Mouse (Mus musculus) erythroblast, adult 5-6 weeks (primary cell): ENCODE results near the gene Srd5a1. TPM values are rescaled to one million over a fixed set of nuclear protein-coding genes. Genes with fewer than 3 reads are reported as not detected.
"Not testable (repeated sequence)": the region's sequence is repeated elsewhere in the genome, so short reads cannot be mapped to it uniquely, and the experiment has no call there.

Experiments
- ATAC-seq: replicated peaks from 2 replicates; pipeline ENCODE4 v1.8.0; 2016; ENCODE audit warnings: moderate number of reproducible peaks, mild to moderate bottlenecking, moderate TSS enrichment, inconsistent platforms; ENCODE audit not compliant: poor library complexity, low FRiP score, severe bottlenecking
- total RNA-seq, 2 experiments: library from RNA; stranded (forward) in 1 of 2; stranded (reverse) in 1 of 2; fragments of 150-400 nt in 1 of 2; fragments of 200-764, 138-1000 nt in 1 of 2; gene quantifications; 2 replicates each; pipeline versions ENCODE4 v1.2.3 to v1.2.4; 2015 to 2017; ENCODE audit warnings: low replicate concordance in 2 of 2

Gene Srd5a1
- total RNA-seq (2015; ENCODE audit: low replicate concordance) (3.8 TPM in 1 of 2 replicates, not detected in the other), total RNA-seq (2017; ENCODE audit: low replicate concordance) (0.56 TPM in 1 of 2 replicates, not detected in the other)

- ATAC-seq = peak; percentile 92
Measured at GRCm38 (mm10) chr13:69611398-69612174, at the start of gene Srd5a1. Gene Srd5a1, minus strand, starts transcription at chr13:69611442.

- no peak for ATAC-seq
Measured at GRCm38 (mm10) chr13:69654508-69654907, 43.3 kb upstream of the Srd5a1 start.

- ATAC-seq = no peak
Measured at GRCm38 (mm10) chr13:69646481-69646880, 35.2 kb upstream of the Srd5a1 start.

GRCm38 (mm10) chr13:69645694-69646423 lies 34.6 kb upstream of the Srd5a1 start:
- no peak for ATAC-seq

GRCm38 (mm10) chr13:69644427-69645166 lies 33.4 kb upstream of the Srd5a1 start:
- no peak for ATAC-seq

- no peak for ATAC-seq
Measured at GRCm38 (mm10) chr13:69643937-69644336, 32.7 kb upstream of the Srd5a1 start.

GRCm38 (mm10) chr13:69642656-69643216 lies 31.5 kb upstream of the Srd5a1 start:
- 0 out of 2 replicates have a peak, but pooled peaks have one; percentile 43 for ATAC-seq

- ATAC-seq = no peak
Measured at GRCm38 (mm10) chr13:69641017-69641416, 29.8 kb upstream of the Srd5a1 start.

- ATAC-seq = no peak
Measured at GRCm38 (mm10) chr13:69640541-69640940, 29.3 kb upstream of the Srd5a1 start.

- no peak for ATAC-seq
Measured at GRCm38 (mm10) chr13:69640126-69640525, 28.9 kb upstream of the Srd5a1 start.

- no peak for ATAC-seq
Measured at GRCm38 (mm10) chr13:69639251-69639650, 28.0 kb upstream of the Srd5a1 start.

GRCm38 (mm10) chr13:69638108-69638626 lies 26.9 kb upstream of the Srd5a1 start:
- no peak for ATAC-seq

GRCm38 (mm10) chr13:69637657-69638056 lies 26.4 kb upstream of the Srd5a1 start:
- ATAC-seq = no peak

- ATAC-seq = no peak
Measured at GRCm38 (mm10) chr13:69636816-69637215, 25.6 kb upstream of the Srd5a1 start.

- no peak for ATAC-seq
Measured at GRCm38 (mm10) chr13:69636375-69636774, 25.1 kb upstream of the Srd5a1 start.

- not testable (repeated sequence) for ATAC-seq
Measured at GRCm38 (mm10) chr13:69635836-69636235, 24.6 kb upstream of the Srd5a1 start.

- ATAC-seq = no peak
Measured at GRCm38 (mm10) chr13:69633988-69634387, 22.7 kb upstream of the Srd5a1 start.

GRCm38 (mm10) chr13:69633551-69633950 lies 22.3 kb upstream of the Srd5a1 start:
- ATAC-seq = no peak

GRCm38 (mm10) chr13:69631659-69632058 lies 20.4 kb upstream of the Srd5a1 start:
- no peak for ATAC-seq

- no peak for ATAC-seq
Measured at GRCm38 (mm10) chr13:69631111-69631510, 19.9 kb upstream of the Srd5a1 start.
